Mouse (Mus musculus) large intestine, adult 2 months (tissue): ENCODE data around the gene Svs6. TPM values are rescaled to one million over a fixed set of nuclear protein-coding genes. Genes with fewer than 3 reads are reported as not detected.
"Not testable (repeated sequence)": the region's sequence is repeated elsewhere in the genome, so short reads cannot be mapped to it uniquely, and the experiment has no call there.

Experiments used
- DNase-seq: peaks from one replicate; pipeline ENCODE4 v3.0.0-alpha.2; 2012; ENCODE audit warnings: low read depth, low spot score
- WGBS: fragments of 180-500 bp; shearing (Covaris S2); methylation state at CpG from one replicate; pipeline ENCODE4 v1.1.7; 2018; 5-methylcytosine and 5-hydroxymethylcytosine counted together
- polyA plus RNA-seq: library from polyadenylated mRNA; depleted of rRNA; stranded (reverse); fragments of >200 nt; gene quantifications from 2 replicates; pipeline ENCODE4 v1.2.3, GENCODE M21; 2012; rRNA removed

Gene Svs6
- polyA plus RNA-seq: not detected in 2 replicates

- WGBS: 73% methylated on average over 1 of the region's 1 CpGs
- not testable (repeated sequence) for DNase-seq
Observed at GRCm38 (mm10) chr2:164316451-164316850, at the start of gene Svs6. Svs6 (plus strand) TSS chr2:164316751.

GRCm38 (mm10) chr2:164278359-164278758 lies 38.2 kb upstream of the Svs6 start, which contains the start of gene Svs4:
Svs4 (minus strand) TSS chr2:164278459.
- DNase-seq: no peak
- WGBS: 88% methylated on average over 4 of the region's 4 CpGs

- not testable (repeated sequence) for DNase-seq
- WGBS: 70% methylated on average over 1 of the region's 1 CpGs
Observed at GRCm38 (mm10) chr2:164288968-164289367, 27.6 kb upstream of the Svs6 start, which contains the start of gene Svs3a. Svs3a (plus strand) TSS chr2:164289268.

- DNase-seq: no peak
- 79% methylated on average over 5 of the region's 5 CpGs for WGBS
Observed at GRCm38 (mm10) chr2:164312599-164312998, 4.0 kb upstream of the Svs6 start.

- DNase-seq: not testable (repeated sequence)
Observed at GRCm38 (mm10) chr2:164315460-164315859, 1.1 kb upstream of the Svs6 start.

GRCm38 (mm10) chr2:164320983-164321382 lies 4.4 kb downstream of the Svs6 start:
- 68% methylated on average over 6 of the region's 6 CpGs for WGBS
- DNase-seq: no peak

- WGBS: 58% methylated on average over 3 of the region's 3 CpGs
- DNase-seq: not testable (repeated sequence)
Observed at GRCm38 (mm10) chr2:164332440-164332839, 15.9 kb downstream of the Svs6 start, which contains the start of gene Svs5. Svs5 (plus strand) TSS chr2:164332740.

- DNase-seq: not testable (repeated sequence)
- WGBS: 78% methylated on average over 1 of the region's 1 CpGs
Observed at GRCm38 (mm10) chr2:164343732-164344131, 27.2 kb downstream of the Svs6 start.

- not testable (repeated sequence) for DNase-seq
Observed at GRCm38 (mm10) chr2:164347697-164348096, 31.1 kb downstream of the Svs6 start.

GRCm38 (mm10) chr2:164348980-164349379 lies 32.4 kb downstream of the Svs6 start:
- WGBS: 91% methylated on average over 3 of the region's 3 CpGs
- no peak for DNase-seq

- 84% methylated on average over 3 of the region's 3 CpGs for WGBS
- no peak for DNase-seq
Observed at GRCm38 (mm10) chr2:164352697-164353096, 36.1 kb downstream of the Svs6 start.

GRCm38 (mm10) chr2:164353356-164353755 lies 36.8 kb downstream of the Svs6 start:
- 61% methylated on average over 11 of the region's 11 CpGs for WGBS
- DNase-seq: no peak

GRCm38 (mm10) chr2:164356177-164356967 lies 39.8 kb downstream of the Svs6 start:
- 55% methylated on average over 11 of the region's 11 CpGs for WGBS
- no peak for DNase-seq

- DNase-seq: no peak
- WGBS: 82% methylated on average over 3 of the region's 3 CpGs
Observed at GRCm38 (mm10) chr2:164358373-164358772, 41.8 kb downstream of the Svs6 start.

- no peak for DNase-seq
- WGBS: 78% methylated on average over 5 of the region's 5 CpGs
Observed at GRCm38 (mm10) chr2:164359031-164359430, 42.5 kb downstream of the Svs6 start.

- 81% methylated on average over 5 of the region's 5 CpGs for WGBS
- DNase-seq: no peak
Observed at GRCm38 (mm10) chr2:164359668-164360067, 43.1 kb downstream of the Svs6 start.

- DNase-seq: peak; percentile 31
- 29% methylated on average over 13 of the region's 13 CpGs for WGBS
Observed at GRCm38 (mm10) chr2:164360974-164361657, 44.6 kb downstream of the Svs6 start.

GRCm38 (mm10) chr2:164366947-164367346 lies 50.4 kb downstream of the Svs6 start:
- DNase-seq: no peak
- WGBS: 35% methylated on average over 3 of the region's 3 CpGs
